Mouse (Mus musculus) intestine, embryonic 14.5 days (tissue): ENCODE results near the gene Sys1. TPM values are rescaled to one million over a fixed set of nuclear protein-coding genes. Genes with fewer than 3 reads are reported as not detected.

Experiments
- ATAC-seq: fragments of 200-750 bp; cut with Nextera tagmentation; replicated peaks from 2 replicates; pipeline ENCODE4 v1.8.0; 2017; ENCODE audit warnings: low read depth, moderate number of reproducible peaks, moderate TSS enrichment, moderate library complexity; ENCODE audit not compliant: low FRiP score, low TSS enrichment
- DNase-seq: peaks from one replicate; pipeline ENCODE4 v3.0.0-alpha.2; 2018; ENCODE audit warnings: low spot score
- H3K27ac ChIP-seq: fragments of 300-500 bp; sonication (generic); 2 replicates; pipeline ENCODE4 v1.5.1; 2014; ENCODE audit warnings: low read depth, mild to moderate bottlenecking, control low read depth
- H3K27me3 ChIP-seq: fragments of 300-500 bp; sonication (generic); replicated peaks from 2 replicates; pipeline ENCODE4 v1.6.1; 2014; ENCODE audit warnings: low read length, control low read depth; ENCODE audit not compliant: control insufficient read depth, insufficient read depth
- H3K36me3 ChIP-seq: fragments of 300-500 bp; sonication (generic); 2 replicates; pipeline ENCODE4 v1.6.1; 2014; ENCODE audit warnings: low read length, control low read depth; ENCODE audit not compliant: control insufficient read depth, insufficient read depth
- H3K4me1 ChIP-seq: fragments of 300-500 bp; sonication (generic); replicated peaks from 2 replicates; pipeline ENCODE4 v1.6.1; 2014; ENCODE audit warnings: low read length, control low read depth, mixed read lengths; ENCODE audit not compliant: control insufficient read depth, insufficient read depth
- H3K4me2 ChIP-seq: fragments of 300-500 bp; sonication (generic); 2 replicates; pipeline ENCODE4 v1.6.1; 2014; ENCODE audit warnings: low read length
- H3K4me3 ChIP-seq: fragments of 300-500 bp; sonication (generic); 2 replicates; pipeline ENCODE4 v1.5.1; 2014; ENCODE audit warnings: low read depth, low read length, control low read depth, mixed read lengths
- H3K9ac ChIP-seq: fragments of 300-500 bp; sonication (generic); 2 replicates; pipeline ENCODE4 v1.6.1; 2014; ENCODE audit warnings: mild to moderate bottlenecking, low read length
- H3K9me3 ChIP-seq: fragments of 300-500 bp; sonication (generic); 2 replicates; pipeline ENCODE4 v1.6.1; 2016; ENCODE audit warnings: low read length, control low read depth; ENCODE audit not compliant: control insufficient read depth
- WGBS: fragments of 180-500 bp; shearing (Covaris S2); extraction: QIAGEN DNeasy Blood & Tissue Kit; methylation state at CpG from one replicate; pipeline ENCODE4 v1.1.7; 2014; 5-methylcytosine and 5-hydroxymethylcytosine counted together
- polyA plus RNA-seq: library from polyadenylated mRNA; unstranded; fragments of >200 nt; fragmentation: Nextera tagmentation; extraction: Ambion mirVana; gene quantifications from 2 replicates; pipeline ENCODE4 v1.2.1, GENCODE M21; 2014

Gene Sys1
- polyA plus RNA-seq, 1 experiment from 2014 or later = 65.2 TPM

GRCm38 (mm10) chr2:164518266-164519170, 61.8 kb downstream of the Sys1 start:
- H3K9ac ChIP-seq = no peak overlapping the region
- peak; percentile 80 for DNase-seq
- no peaks in the 10 kb centered on the region for H3K9me3 ChIP-seq
- 32% methylated on average over 11 of the region's 11 CpGs for WGBS
- H3K4me3 ChIP-seq = no peak overlapping the region
- no peaks in the 10 kb centered on the region for H3K27me3 ChIP-seq
- H3K36me3 ChIP-seq = no peaks in the 10 kb centered on the region
- H3K4me1 ChIP-seq = peaks cover 17% of the 10 kb centered on the region; the same call in 1 of the 2 replicates
- peak overlapping the region; percentile 13; the same call in 1 of the 2 replicates for H3K4me2 ChIP-seq
- H3K27ac ChIP-seq = peak overlapping the region; percentile 91
- ATAC-seq = peak; percentile 58

- DNase-seq (no peak), ATAC-seq (0 out of 2 replicates have a peak, but pooled peaks have one; percentile 4)
- H3K9me3 ChIP-seq = no peaks in the 10 kb centered on the region
- no peak overlapping the region for H3K9ac ChIP-seq
- H3K4me2 ChIP-seq = peak overlapping the region; percentile 13; the same call in 1 of the 2 replicates
- H3K27ac ChIP-seq = peak overlapping the region; percentile 91
- no peaks in the 10 kb centered on the region for H3K36me3 ChIP-seq
- H3K4me1 ChIP-seq = peaks cover 17% of the 10 kb centered on the region; the same call in 1 of the 2 replicates
- 40% methylated on average over 6 of the region's 6 CpGs for WGBS
- H3K4me3 ChIP-seq = no peak overlapping the region
- H3K27me3 ChIP-seq = no peaks in the 10 kb centered on the region
These were observed 62.4 kb downstream of the Sys1 start for GRCm38 (mm10) chr2:164519171-164519526.

GRCm38 (mm10) chr2:164520782-164521181, 64.0 kb downstream of the Sys1 start:
- peak; percentile 62 for ATAC-seq

GRCm38 (mm10) chr2:164521841-164522240, 65.1 kb downstream of the Sys1 start:
- WGBS = 23% methylated on average over 11 of the region's 11 CpGs
- DNase-seq = no peak
- H3K4me3 ChIP-seq = no peak overlapping the region

More at GRCm38 (mm10) chr2:164520782-164521181, 64.0 kb downstream of the Sys1 start:
- WGBS = 18% methylated on average over 3 of the region's 3 CpGs
- H3K9me3 ChIP-seq = no peaks in the 10 kb centered on the region
- H3K4me3 ChIP-seq = no peak overlapping the region
- H3K9ac ChIP-seq = no peak overlapping the region
- H3K4me1 ChIP-seq = peaks cover 12% of the 10 kb centered on the region; the same call in 1 of the 2 replicates
- H3K27me3 ChIP-seq = no peaks in the 10 kb centered on the region
- peak; percentile 59 for DNase-seq
- H3K4me2 ChIP-seq = no peak overlapping the region
- H3K36me3 ChIP-seq = no peaks in the 10 kb centered on the region
- H3K27ac ChIP-seq = no peak overlapping the region

GRCm38 (mm10) chr2:164522280-164522679, 65.5 kb downstream of the Sys1 start:
- H3K4me1 ChIP-seq = peaks cover 12% of the 10 kb centered on the region; the same call in 1 of the 2 replicates
- H3K9ac ChIP-seq = no peak overlapping the region
- no peaks in the 10 kb centered on the region for H3K9me3 ChIP-seq
- H3K4me2 ChIP-seq = no peak overlapping the region
- H3K27me3 ChIP-seq = no peaks in the 10 kb centered on the region
- DNase-seq (no peak), ATAC-seq (no peak)
- 37% methylated on average over 8 of the region's 8 CpGs for WGBS
- H3K4me3 ChIP-seq = no peak overlapping the region
- no peaks in the 10 kb centered on the region for H3K36me3 ChIP-seq
- H3K27ac ChIP-seq = no peak overlapping the region

More at GRCm38 (mm10) chr2:164521841-164522240, 65.1 kb downstream of the Sys1 start:
- no peak for ATAC-seq
- no peaks in the 10 kb centered on the region for H3K27me3 ChIP-seq
- no peak overlapping the region for H3K9ac ChIP-seq
- H3K4me1 ChIP-seq = peaks cover 12% of the 10 kb centered on the region; the same call in 1 of the 2 replicates
- H3K27ac ChIP-seq = no peak overlapping the region
- no peaks in the 10 kb centered on the region for H3K9me3 ChIP-seq
- H3K36me3 ChIP-seq = no peaks in the 10 kb centered on the region
- H3K4me2 ChIP-seq = no peak overlapping the region

GRCm38 (mm10) chr2:164523301-164523773, 66.6 kb downstream of the Sys1 start:
- no peak for ATAC-seq

GRCm38 (mm10) chr2:164528557-164528956, 71.8 kb downstream of the Sys1 start:
- no peak overlapping the region for H3K9ac ChIP-seq
- H3K36me3 ChIP-seq = no peaks in the 10 kb centered on the region
- no peaks in the 10 kb centered on the region for H3K4me1 ChIP-seq
- DNase-seq (no peak), ATAC-seq (no peak)
- H3K27ac ChIP-seq = no peak overlapping the region
- no peak overlapping the region for H3K4me3 ChIP-seq
- H3K4me2 ChIP-seq = no peak overlapping the region
- 64% methylated on average over 5 of the region's 5 CpGs for WGBS
- H3K27me3 ChIP-seq = no peaks in the 10 kb centered on the region
- no peaks in the 10 kb centered on the region for H3K9me3 ChIP-seq

More at GRCm38 (mm10) chr2:164523301-164523773, 66.6 kb downstream of the Sys1 start:
- Histone ChIP-seq H3K4me2 (no peak overlapping the region), H3K36me3 (no peaks in the 10 kb centered on the region), H3K9me3 (no peaks in the 10 kb centered on the region), H3K27me3 (no peaks in the 10 kb centered on the region), H3K9ac (no peak overlapping the region), H3K27ac (no peak overlapping the region), H3K4me1 (peaks cover 12% of the 10 kb centered on the region; the same call in 1 of the 2 replicates), H3K4me3 (no peak overlapping the region)
- DNase-seq = no peak
- 79% methylated on average over 10 of the region's 10 CpGs for WGBS
